Mouse (Mus musculus) layer of hippocampus, postnatal 14 days (tissue): ENCODE results near the gene Ehbp1. TPM values are rescaled to one million over a fixed set of nuclear protein-coding genes. Genes with fewer than 3 reads are reported as not detected.

Source experiments
- DNase-seq, 2 experiments: peaks; one replicate each; pipeline ENCODE4 v3.0.0; 2021 to 2022; ENCODE audit warnings: low spot score in 2 of 2, mixed read lengths in 1 of 2
- total RNA-seq, 2 experiments: library from RNA; stranded (reverse); gene quantifications; 2 replicates each; pipeline ENCODE4 v1.2.3; 2021

Ehbp1 gene
- total RNA-seq, 2 experiments from 2014 or later: 52.8 to 53.3 TPM

- peak; percentile 95 to 97 for DNase-seq
Observed at GRCm38 (mm10) chr11:22286885-22287512, 55.1 kb downstream of the Ehbp1 start.

- peak; percentile 23 to 64 for DNase-seq
Observed at GRCm38 (mm10) chr11:22286371-22286872, 55.7 kb downstream of the Ehbp1 start.

GRCm38 (mm10) chr11:22276656-22277055, 65.4 kb downstream of the Ehbp1 start:
- no peak for DNase-seq

GRCm38 (mm10) chr11:22274144-22274543, 67.9 kb downstream of the Ehbp1 start:
- DNase-seq: no peak

GRCm38 (mm10) chr11:22273378-22273777, 68.7 kb downstream of the Ehbp1 start:
- DNase-seq: no peak

GRCm38 (mm10) chr11:22271889-22272288, 70.2 kb downstream of the Ehbp1 start:
- DNase-seq: no peak

- no peak for DNase-seq
Observed at GRCm38 (mm10) chr11:22269643-22270042, 72.4 kb downstream of the Ehbp1 start.

GRCm38 (mm10) chr11:22269173-22269572, 72.9 kb downstream of the Ehbp1 start:
- no peak for DNase-seq

GRCm38 (mm10) chr11:22267014-22267413, 75.1 kb downstream of the Ehbp1 start:
- no peak for DNase-seq

- no peak for DNase-seq
Observed at GRCm38 (mm10) chr11:22255418-22255817, 86.7 kb downstream of the Ehbp1 start.

- no peak for DNase-seq
Observed at GRCm38 (mm10) chr11:22249363-22249762, 92.7 kb downstream of the Ehbp1 start.

- DNase-seq: no peak
Observed at GRCm38 (mm10) chr11:22247736-22248135, 94.4 kb downstream of the Ehbp1 start.

GRCm38 (mm10) chr11:22247069-22247468, 95.0 kb downstream of the Ehbp1 start:
- no peak for DNase-seq

- no peak for DNase-seq
Observed at GRCm38 (mm10) chr11:22235558-22235957, 106.5 kb downstream of the Ehbp1 start.

GRCm38 (mm10) chr11:22234739-22235138, 107.4 kb downstream of the Ehbp1 start:
- no peak for DNase-seq

GRCm38 (mm10) chr11:22230906-22231305, 111.2 kb downstream of the Ehbp1 start:
- no peak for DNase-seq

- DNase-seq: peak in 1 of 2 experiments; percentile 64
Observed at GRCm38 (mm10) chr11:22225619-22226018, 116.5 kb downstream of the Ehbp1 start.

GRCm38 (mm10) chr11:22218222-22218621, 123.9 kb downstream of the Ehbp1 start:
- no peak for DNase-seq

- DNase-seq: no peak
Observed at GRCm38 (mm10) chr11:22216941-22217340, 125.2 kb downstream of the Ehbp1 start.

GRCm38 (mm10) chr11:22206611-22207010, 135.5 kb downstream of the Ehbp1 start:
- DNase-seq: peak in 1 of 2 experiments; percentile 60

- no peak for DNase-seq
Observed at GRCm38 (mm10) chr11:22206191-22206590, 135.9 kb downstream of the Ehbp1 start.

GRCm38 (mm10) chr11:22203413-22203812, 138.7 kb downstream of the Ehbp1 start:
- DNase-seq: no peak

GRCm38 (mm10) chr11:22201125-22201524, 141.0 kb downstream of the Ehbp1 start:
- DNase-seq: no peak
